Mouse (Mus musculus) Muller cell, postnatal 12 days (primary cell): ENCODE data around the gene Chaf1a.
A peak's percentile ranks its signal among the peaks of the same experiment; 100 is the strongest.

Experiments used
- DNase-seq: peaks from one replicate; pipeline ENCODE4 v3.0.0-alpha.2; 2015; ENCODE audit errors: inconsistent ontology term

Chaf1a gene

GRCm38 (mm10) chr17:56020400-56021084 lies 19.7 kb upstream of the Chaf1a start:
- no peak for DNase-seq

- no peak for DNase-seq
Observed at GRCm38 (mm10) chr17:56021161-56021910, 18.9 kb upstream of the Chaf1a start.

GRCm38 (mm10) chr17:56022131-56022988 lies 17.9 kb upstream of the Chaf1a start:
- no peak for DNase-seq

- DNase-seq: no peak
Observed at GRCm38 (mm10) chr17:56022989-56023290, 17.3 kb upstream of the Chaf1a start.

- no peak for DNase-seq
Observed at GRCm38 (mm10) chr17:56023386-56023785, 16.9 kb upstream of the Chaf1a start.

GRCm38 (mm10) chr17:56024476-56024875 lies 15.8 kb upstream of the Chaf1a start:
- DNase-seq: no peak

- no peak for DNase-seq
Observed at GRCm38 (mm10) chr17:56024931-56025330, 15.3 kb upstream of the Chaf1a start.

GRCm38 (mm10) chr17:56026303-56026702 lies 13.9 kb upstream of the Chaf1a start:
- DNase-seq: peak; percentile 87

GRCm38 (mm10) chr17:56026881-56027280 lies 13.4 kb upstream of the Chaf1a start:
- no peak for DNase-seq

- no peak for DNase-seq
Observed at GRCm38 (mm10) chr17:56027801-56028441, 12.3 kb upstream of the Chaf1a start.

GRCm38 (mm10) chr17:56030238-56030870 lies 9.9 kb upstream of the Chaf1a start:
- no peak for DNase-seq

GRCm38 (mm10) chr17:56030919-56031318 lies 9.3 kb upstream of the Chaf1a start:
- no peak for DNase-seq

- DNase-seq: no peak
Observed at GRCm38 (mm10) chr17:56031431-56031830, 8.8 kb upstream of the Chaf1a start.

- DNase-seq: peak; percentile 66
Observed at GRCm38 (mm10) chr17:56032127-56032733, 8.0 kb upstream of the Chaf1a start.

- no peak for DNase-seq
Observed at GRCm38 (mm10) chr17:56032831-56033230, 7.4 kb upstream of the Chaf1a start.

- DNase-seq: no peak
Observed at GRCm38 (mm10) chr17:56034040-56034725, 6.1 kb upstream of the Chaf1a start.

GRCm38 (mm10) chr17:56034726-56035100 lies 5.5 kb upstream of the Chaf1a start:
- no peak for DNase-seq

- DNase-seq: no peak
Observed at GRCm38 (mm10) chr17:56035216-56035615, 5.0 kb upstream of the Chaf1a start.

- DNase-seq: peak; percentile 99
Observed at GRCm38 (mm10) chr17:56036176-56036900, 3.9 kb upstream of the Chaf1a start, which contains the start of gene Sh3gl1. Gene Sh3gl1, minus strand, starts transcription at chr17:56036635.

- no peak for DNase-seq
Observed at GRCm38 (mm10) chr17:56036901-56037287, 3.3 kb upstream of the Chaf1a start.
